Mouse (Mus musculus): Measurements from ENCODE around the gene Ssbp1. TPM values are rescaled to one million over a fixed set of nuclear protein-coding genes. Genes with fewer than 3 reads are reported as not detected.

The Ssbp1 gene
- polyA plus RNA-seq, 1 experiment = 69.5 TPM

GRCm38 (mm10) chr6:40454436-40455041 lies 16.6 kb upstream of the Ssbp1 start:
- DNase-seq (ENCODE audit: low spot score) = no peak

- no peak for DNase-seq (ENCODE audit: low spot score)
These were observed 5.4 kb upstream of the Ssbp1 start for GRCm38 (mm10) chr6:40465710-40466109.

GRCm38 (mm10) chr6:40471720-40472010 lies 513 bp downstream of the Ssbp1 start:
- DNase-seq (ENCODE audit: low spot score) = no peak

GRCm38 (mm10) chr6:40476132-40476531 lies 5.0 kb downstream of the Ssbp1 start:
- no peak for DNase-seq (ENCODE audit: low spot score)

GRCm38 (mm10) chr6:40479705-40480104 lies 8.6 kb downstream of the Ssbp1 start:
- no peak for DNase-seq (ENCODE audit: low spot score)

GRCm38 (mm10) chr6:40482318-40482717 lies 11.2 kb downstream of the Ssbp1 start:
- DNase-seq (ENCODE audit: low spot score) = no peak

GRCm38 (mm10) chr6:40490933-40491332 lies 19.8 kb downstream of the Ssbp1 start, which contains the start of gene Tas2r137:
TSS of gene Tas2r137 (plus strand) at chr6:40491233.
- no peak for DNase-seq (ENCODE audit: low spot score)

- DNase-seq (ENCODE audit: low spot score) = no peak
These were observed 22.1 kb downstream of the Ssbp1 start, which contains the start of gene Tas2r108 for GRCm38 (mm10) chr6:40493229-40493628. TSS of gene Tas2r108 (plus strand) at chr6:40493529.

- no peak for DNase-seq (ENCODE audit: low spot score)
These were observed 48.3 kb downstream of the Ssbp1 start, which contains the start of gene Prss37 for GRCm38 (mm10) chr6:40519408-40519807. TSS of gene Prss37 (minus strand) at chr6:40519508.

Other genes starting within 250 kb of the Ssbp1 start
- 16.7 and 23.0 TPM in 2 replicates for gene Agk, start 146.2 kb upstream of the Ssbp1 start, polyA plus RNA-seq (2012; rRNA removed)
- gene E330009J07Rik, start 35.2 kb upstream of the Ssbp1 start, polyA plus RNA-seq (2012; rRNA removed) = 6.3 and 6.4 TPM in 2 replicates
- gene Wee2, start 32.3 kb upstream of the Ssbp1 start, polyA plus RNA-seq (2012; rRNA removed) = not detected in 2 replicates
- not detected in 2 replicates for gene Tas2r137, start 19.9 kb downstream of the Ssbp1 start, polyA plus RNA-seq (2012; rRNA removed)
- 0.07 TPM in 1 of 2 replicates, not detected in the other for gene Tas2r108, start 22.2 kb downstream of the Ssbp1 start, polyA plus RNA-seq (2012; rRNA removed)
- not detected in 2 replicates for gene Prss37, start 48.2 kb downstream of the Ssbp1 start, polyA plus RNA-seq (2012; rRNA removed)
- not detected in 2 replicates for gene Olfr461, start 83.7 kb downstream of the Ssbp1 start, polyA plus RNA-seq (2012; rRNA removed)
- 0.01 TPM in 1 of 2 replicates, not detected in the other for gene Olfr460, start 98.1 kb downstream of the Ssbp1 start, polyA plus RNA-seq (2012; rRNA removed)
- 2.0 and 2.2 TPM in 2 replicates for gene Clec5a, start 114.5 kb downstream of the Ssbp1 start, polyA plus RNA-seq (2012; rRNA removed)
- gene Tas2r138, start 142.0 kb downstream of the Ssbp1 start, polyA plus RNA-seq (2012; rRNA removed) = not detected in 2 replicates
- gene Mgam, start 157.5 kb downstream of the Ssbp1 start, polyA plus RNA-seq (2012; rRNA removed) = 0.03 and 0.04 TPM in 2 replicates

All from urinary bladder, adult 2 months (tissue).